Mouse (Mus musculus): ENCODE data around the gene Olfr824. TPM values are rescaled to one million over a fixed set of nuclear protein-coding genes. Genes with fewer than 3 reads are reported as not detected.
"Not testable (repeated sequence)": the region's sequence is repeated elsewhere in the genome, so short reads cannot be mapped to it uniquely, and the experiment has no call there.

Olfr824 gene
- polyA plus RNA-seq (2015; fragmentation: Nextera tagmentation; extraction: Ambion mirVana) = not detected in 2 replicates

DNA sequence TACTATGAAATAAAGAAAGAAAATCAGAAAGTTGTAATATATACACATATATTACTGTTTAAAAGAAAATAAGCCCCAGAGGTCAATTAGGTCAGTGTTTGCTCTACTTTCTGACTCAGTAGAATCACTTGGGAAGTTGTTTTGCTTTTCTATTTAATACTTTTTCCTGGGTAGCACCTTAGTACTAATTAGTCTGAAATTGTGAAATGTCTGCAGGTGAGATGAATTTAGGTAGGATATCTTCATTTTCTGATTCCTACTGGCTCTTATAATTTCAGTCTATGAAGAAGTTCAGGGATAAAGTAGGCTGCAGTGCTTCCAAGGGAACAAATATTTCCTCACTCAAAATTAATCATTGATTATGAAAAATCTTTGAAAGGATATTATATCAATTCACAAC, at the start of gene Olfr824:
Gene Olfr824 (minus strand): TSS at position 101 of the 400 bp plus-strand sequence.
- not testable (repeated sequence) for H3K27me3 ChIP-seq

DNA sequence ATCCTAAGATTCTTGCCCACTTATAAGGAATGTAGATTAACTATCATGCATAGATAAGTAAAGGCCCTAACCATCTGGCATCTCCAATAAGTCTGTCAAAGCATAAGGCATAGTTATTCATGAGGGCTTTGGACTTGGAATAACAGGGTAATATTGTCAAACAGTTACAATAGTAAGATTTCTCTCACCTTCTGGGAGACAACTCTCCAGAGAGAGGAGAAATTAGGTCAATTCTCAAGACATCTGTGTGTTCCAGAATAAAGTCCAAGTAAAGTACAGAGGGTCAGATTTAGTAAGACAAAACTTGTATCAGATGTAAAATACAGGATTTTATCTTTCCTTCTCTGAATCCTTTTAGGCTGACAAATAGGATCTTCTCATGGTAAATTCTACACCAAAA, 36.9 kb upstream of the Olfr824 start, which contains the start of gene Olfr825:
Gene Olfr825 (minus strand): TSS at position 101 of the 400 bp plus-strand sequence.
- Histone ChIP-seq H3K4me2 (replicated peaks) (no peak within 1 kb of the TSS), H3K9me3 (0 out of 2 replicates have a peak, but pooled peaks cover 4% of the 10 kb centered on the region), H3K27ac (no peak within 1 kb of the TSS), H3K4me1 (no peaks in the 10 kb centered on the region), H3K27me3 (no peaks in the 10 kb centered on the region), H3K9ac (no peak within 1 kb of the TSS), H3K4me3 (no peak within 1 kb of the TSS), H3K36me3 (no peaks in the 10 kb centered on the region)
- ATAC-seq (ENCODE audit: low FRiP score, low read depth) = no peak

More for the DNA sequence above, at the start of gene Olfr824:
- H3K9ac ChIP-seq; H3K4me1 ChIP-seq; H3K4me3 ChIP-seq; H3K4me2 ChIP-seq (replicated peaks); H3K36me3 ChIP-seq; ATAC-seq (ENCODE audit: low FRiP score, low read depth); H3K27ac ChIP-seq; H3K9me3 ChIP-seq: not testable (repeated sequence)

DNA sequence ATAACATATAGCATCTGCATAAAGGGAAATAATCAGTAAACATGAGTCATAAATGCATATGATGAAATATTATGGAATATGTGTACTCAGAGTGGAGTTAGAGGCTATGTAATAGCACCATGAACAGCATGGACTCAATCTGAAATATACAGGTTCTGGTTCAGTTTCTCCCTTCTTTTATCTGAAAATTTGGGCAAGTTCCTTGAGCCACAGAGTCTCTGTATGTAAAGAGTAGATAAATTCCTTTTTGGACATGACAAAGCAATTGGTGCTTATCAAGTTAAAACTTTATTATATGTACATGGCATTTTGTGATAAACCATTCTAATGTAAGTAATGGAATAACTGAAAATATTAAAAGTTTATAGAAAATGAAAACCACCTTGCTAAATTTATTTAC, 35.4 kb upstream of the Olfr824 start:
- Histone ChIP-seq H3K4me3 (no peak overlapping the region), H3K36me3 (no peaks in the 10 kb centered on the region), H3K9ac (no peak overlapping the region), H3K4me2 (replicated peaks) (no peak overlapping the region), H3K27ac (no peak overlapping the region), H3K9me3 (no peaks in the 10 kb centered on the region), H3K4me1 (no peaks in the 10 kb centered on the region), H3K27me3 (no peaks in the 10 kb centered on the region)
- no peak for ATAC-seq (ENCODE audit: low FRiP score, low read depth)

DNA sequence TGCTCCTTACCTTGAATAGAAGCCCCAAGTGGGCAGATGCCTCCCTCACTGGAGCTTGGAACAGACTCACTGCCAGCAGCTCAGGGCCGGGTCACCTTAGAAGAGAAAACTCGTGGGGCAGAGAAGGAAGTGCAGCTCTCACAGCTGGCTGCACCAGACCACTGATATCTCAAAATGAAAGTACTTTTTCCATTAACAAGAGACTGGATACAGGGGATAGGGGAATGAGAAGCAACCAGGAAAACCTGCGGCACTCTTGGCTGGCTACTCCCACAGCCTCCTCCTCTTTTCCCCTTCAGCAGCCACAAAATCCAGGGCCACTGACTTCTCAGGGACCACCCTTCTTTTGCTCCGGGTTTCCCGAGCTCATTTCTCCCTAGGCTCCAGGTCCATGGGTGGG, 14.3 kb upstream of the Olfr824 start:
- Histone ChIP-seq H3K36me3 (no peaks in the 10 kb centered on the region), H3K4me2 (replicated peaks) (no peak overlapping the region), H3K9me3 (no peaks in the 10 kb centered on the region), H3K27ac (no peak overlapping the region), H3K4me3 (no peak overlapping the region), H3K4me1 (no peaks in the 10 kb centered on the region), H3K9ac (no peak overlapping the region), H3K27me3 (no peaks in the 10 kb centered on the region)
- 79% methylated on average over 5 of the region's 5 CpGs for WGBS
- no peak for ATAC-seq (ENCODE audit: low FRiP score, low read depth)

DNA sequence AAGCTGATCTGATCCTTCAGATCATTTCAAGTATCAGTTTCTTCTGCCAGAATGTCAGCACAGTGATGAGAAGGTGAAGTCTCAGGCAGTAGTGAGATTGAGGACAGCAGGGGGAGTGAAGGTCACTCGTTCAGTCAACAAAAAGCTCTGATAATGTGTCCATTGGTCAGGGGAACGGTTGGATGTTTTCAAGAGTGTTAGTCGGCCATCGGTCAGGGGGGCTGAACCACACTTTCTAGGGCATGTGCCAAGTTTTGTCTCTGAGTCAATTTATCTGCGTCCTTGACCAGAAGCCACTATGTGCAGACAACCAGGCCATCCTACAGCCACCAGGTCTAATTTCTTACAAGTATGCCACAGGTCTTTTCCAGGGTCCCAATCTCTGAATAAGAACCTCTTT, 12.7 kb upstream of the Olfr824 start:
- not testable (repeated sequence) for H3K9ac ChIP-seq; H3K9me3 ChIP-seq; H3K4me1 ChIP-seq; ATAC-seq (ENCODE audit: low FRiP score, low read depth); H3K4me3 ChIP-seq; H3K27me3 ChIP-seq; H3K27ac ChIP-seq; H3K4me2 ChIP-seq (replicated peaks); H3K36me3 ChIP-seq
- 88% methylated on average over 5 of the region's 5 CpGs for WGBS

DNA sequence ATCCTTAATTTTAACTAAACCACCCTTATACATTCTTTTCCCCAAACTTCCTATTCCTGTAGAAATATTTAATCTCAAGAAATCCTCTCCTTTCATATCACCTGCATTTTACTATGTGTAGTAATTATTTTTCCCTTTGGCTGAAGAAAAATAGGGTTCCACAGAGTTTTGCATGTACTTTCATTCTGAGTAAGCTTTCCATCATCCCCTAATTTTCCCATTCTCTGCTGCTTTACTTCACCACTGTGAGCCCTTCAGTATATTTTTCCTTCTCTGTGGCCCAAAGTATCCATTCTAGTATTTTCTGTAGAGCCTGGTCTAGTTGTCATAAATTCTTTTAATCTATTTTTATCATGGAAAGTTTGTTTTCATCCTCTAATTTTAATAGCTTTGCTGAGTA, 5.0 kb upstream of the Olfr824 start:
- ATAC-seq (ENCODE audit: low FRiP score, low read depth) = no peak
- H3K4me2 ChIP-seq (replicated peaks) = no peak overlapping the region
- no peaks in the 10 kb centered on the region for H3K36me3 ChIP-seq
- H3K27me3 ChIP-seq = no peaks in the 10 kb centered on the region
- no peak overlapping the region for H3K9ac ChIP-seq
- H3K4me3 ChIP-seq = no peak overlapping the region
- H3K4me1 ChIP-seq = no peaks in the 10 kb centered on the region
- no peaks in the 10 kb centered on the region for H3K9me3 ChIP-seq
- no peak overlapping the region for H3K27ac ChIP-seq

DNA sequence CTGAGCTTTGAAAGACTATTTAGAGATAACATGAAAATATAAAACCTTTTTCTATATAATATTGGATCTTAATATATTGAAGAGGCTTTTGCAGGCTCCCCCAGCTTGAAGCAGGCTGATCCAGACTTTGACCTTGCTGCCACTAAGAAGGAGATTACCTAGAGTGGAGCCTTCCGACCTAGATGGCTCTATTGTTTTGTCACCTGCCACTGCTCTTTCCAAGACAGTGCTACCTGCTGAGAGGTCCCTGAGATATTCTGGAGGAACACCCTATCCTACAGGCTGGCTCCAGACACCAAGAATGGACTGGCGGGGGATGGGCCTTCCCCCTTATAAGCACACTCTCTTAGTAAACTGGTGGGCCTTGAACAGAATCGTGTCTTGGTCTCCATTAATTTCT, 13.8 kb downstream of the Olfr824 start:
- ATAC-seq (ENCODE audit: low FRiP score, low read depth); H3K9me3 ChIP-seq; H3K27ac ChIP-seq; H3K27me3 ChIP-seq; H3K36me3 ChIP-seq; H3K4me1 ChIP-seq; H3K9ac ChIP-seq; H3K4me3 ChIP-seq; H3K4me2 ChIP-seq (replicated peaks): not testable (repeated sequence)
- WGBS = 65% methylated on average over 3 of the region's 3 CpGs

DNA sequence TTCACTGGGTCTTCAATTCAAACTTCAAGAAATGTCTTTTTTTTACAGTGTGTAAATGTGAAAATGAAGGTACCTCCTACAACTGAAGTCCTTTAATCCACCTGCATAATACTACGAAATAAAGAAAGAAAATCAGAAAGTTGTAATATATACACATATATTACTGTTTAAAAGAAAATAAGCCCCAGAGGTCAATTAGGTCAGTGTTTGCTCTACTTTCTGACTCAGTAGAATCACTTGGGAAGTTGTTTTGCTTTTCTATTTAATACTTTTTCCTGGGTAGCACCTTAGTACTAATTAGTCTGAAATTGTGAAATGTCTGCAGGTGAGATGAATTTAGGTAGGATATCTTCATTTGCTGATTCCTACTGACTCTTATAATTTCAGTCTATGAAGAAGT, 14.5 kb downstream of the Olfr824 start, which contains the start of gene Olfr823:
Gene Olfr823 (minus strand): TSS at position 101 of the 400 bp plus-strand sequence.
- not testable (repeated sequence) for H3K4me3 ChIP-seq; H3K4me1 ChIP-seq; H3K9ac ChIP-seq; H3K36me3 ChIP-seq; H3K27ac ChIP-seq; H3K9me3 ChIP-seq; H3K27me3 ChIP-seq; ATAC-seq (ENCODE audit: low FRiP score, low read depth); H3K4me2 ChIP-seq (replicated peaks)
- WGBS = 79% methylated on average over 1 of the region's 1 CpGs

DNA sequence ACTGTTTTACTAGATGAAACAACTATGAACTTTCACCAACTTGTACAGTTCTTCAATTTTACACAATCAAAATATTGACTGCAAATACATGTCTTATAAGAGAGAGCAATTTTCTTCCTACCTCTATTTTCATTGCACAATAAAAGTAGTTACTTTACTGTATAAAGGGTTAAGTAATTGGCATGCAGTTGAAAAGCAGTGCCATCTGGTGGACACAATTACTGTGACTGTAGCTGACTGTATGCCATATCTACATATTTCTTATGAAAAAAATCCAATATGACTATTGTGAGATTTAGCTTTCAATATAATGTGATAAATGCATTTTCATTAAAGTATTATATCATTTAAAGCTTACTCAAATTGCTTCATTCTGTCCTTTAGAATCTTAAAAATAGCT, 33.7 kb downstream of the Olfr824 start:
- H3K27me3 ChIP-seq = no peaks in the 10 kb centered on the region
- H3K4me2 ChIP-seq (replicated peaks) = no peak overlapping the region
- no peak overlapping the region for H3K27ac ChIP-seq
- H3K9ac ChIP-seq = no peak overlapping the region
- no peak overlapping the region for H3K4me3 ChIP-seq
- no peaks in the 10 kb centered on the region for H3K9me3 ChIP-seq
- H3K4me1 ChIP-seq = no peaks in the 10 kb centered on the region
- ATAC-seq (ENCODE audit: low FRiP score, low read depth) = no peak
- no peaks in the 10 kb centered on the region for H3K36me3 ChIP-seq

DNA sequence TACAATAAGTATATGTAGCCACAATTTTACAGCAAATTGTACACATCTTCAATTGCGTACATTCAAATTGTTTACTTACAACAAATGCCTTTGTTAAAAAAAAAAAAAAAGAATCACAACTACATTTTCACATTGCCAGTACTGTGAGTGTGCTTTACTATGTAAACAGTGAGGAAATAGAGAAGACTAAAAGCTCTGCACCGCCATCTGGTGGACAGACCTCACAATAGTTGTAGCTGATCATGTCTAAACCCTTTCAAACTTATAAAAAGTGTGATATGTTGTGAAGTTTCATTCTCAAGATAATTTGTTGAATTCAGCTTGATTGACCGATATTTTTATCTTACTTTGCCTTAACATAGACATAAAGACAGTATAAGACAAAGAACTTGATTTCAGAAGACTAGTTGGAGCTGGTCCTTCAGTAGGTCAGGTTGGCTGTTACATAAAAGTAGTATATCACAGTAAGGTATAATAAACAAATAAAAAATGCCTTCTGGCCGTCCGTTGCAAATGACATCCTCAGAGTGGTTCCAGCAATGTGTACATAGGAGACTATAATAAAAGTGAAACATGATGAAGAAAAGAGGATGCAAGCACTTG, 36.9 kb downstream of the Olfr824 start:
- no peak overlapping the region for H3K4me3 ChIP-seq
- 19% methylated on average over 5 of the region's 5 CpGs for WGBS
- ATAC-seq (ENCODE audit: low FRiP score, low read depth) = no peak; the same call in 1 of the 2 replicates

More for the DNA sequence above, 36.9 kb downstream of the Olfr824 start:
- Histone ChIP-seq H3K4me1 (no peaks in the 10 kb centered on the region), H3K27ac (no peak overlapping the region), H3K27me3 (no peaks in the 10 kb centered on the region), H3K9me3 (no peaks in the 10 kb centered on the region), H3K9ac (no peak overlapping the region), H3K4me2 (replicated peaks) (no peak overlapping the region), H3K36me3 (no peaks in the 10 kb centered on the region)

Other genes starting within 250 kb of the Olfr824 start
- not detected in 2 replicates for gene Olfr815, start 224.1 kb downstream of the Olfr824 start, polyA plus RNA-seq (2015; fragmentation: Nextera tagmentation; extraction: Ambion mirVana)
- not detected in 2 replicates for gene Olfr816, start 214.4 kb downstream of the Olfr824 start, polyA plus RNA-seq (2015; fragmentation: Nextera tagmentation; extraction: Ambion mirVana)
- gene Olfr818, start 180.9 kb downstream of the Olfr824 start, polyA plus RNA-seq (2015; fragmentation: Nextera tagmentation; extraction: Ambion mirVana) = not detected in 2 replicates
- gene Olfr819, start 162.7 kb downstream of the Olfr824 start, polyA plus RNA-seq (2015; fragmentation: Nextera tagmentation; extraction: Ambion mirVana) = not detected in 2 replicates
- gene Olfr247, start 153.9 kb downstream of the Olfr824 start, polyA plus RNA-seq (2015; fragmentation: Nextera tagmentation; extraction: Ambion mirVana) = not detected in 2 replicates
- not detected in 2 replicates for gene Gm10310, start 144.9 kb downstream of the Olfr824 start, polyA plus RNA-seq (2015; fragmentation: Nextera tagmentation; extraction: Ambion mirVana)
- gene Olfr820, start 117.4 kb downstream of the Olfr824 start, polyA plus RNA-seq (2015; fragmentation: Nextera tagmentation; extraction: Ambion mirVana) = not detected in 2 replicates
- gene Olfr821, start 99.7 kb downstream of the Olfr824 start, polyA plus RNA-seq (2015; fragmentation: Nextera tagmentation; extraction: Ambion mirVana) = not detected in 2 replicates
- not detected in 2 replicates for gene Olfr822, start 58.8 kb downstream of the Olfr824 start, polyA plus RNA-seq (2015; fragmentation: Nextera tagmentation; extraction: Ambion mirVana)
- gene Olfr823, start 14.6 kb downstream of the Olfr824 start, polyA plus RNA-seq (2015; fragmentation: Nextera tagmentation; extraction: Ambion mirVana) = not detected in 2 replicates
- not detected in 2 replicates for gene Olfr825, start 36.8 kb upstream of the Olfr824 start, polyA plus RNA-seq (2015; fragmentation: Nextera tagmentation; extraction: Ambion mirVana)
- not detected in 2 replicates for gene Olfr826, start 54.2 kb upstream of the Olfr824 start, polyA plus RNA-seq (2015; fragmentation: Nextera tagmentation; extraction: Ambion mirVana)
- not detected in 2 replicates for gene Olfr827, start 84.4 kb upstream of the Olfr824 start, polyA plus RNA-seq (2015; fragmentation: Nextera tagmentation; extraction: Ambion mirVana)
- not detected in 2 replicates for gene Neurod4, start 150.2 kb upstream of the Olfr824 start, polyA plus RNA-seq (2015; fragmentation: Nextera tagmentation; extraction: Ambion mirVana)
- 0.86 and 1.0 TPM in 2 replicates for gene Tespa1, start 192.9 kb upstream of the Olfr824 start, polyA plus RNA-seq (2015; fragmentation: Nextera tagmentation; extraction: Ambion mirVana)

All from limb, embryonic 13.5 days (tissue).